Mouse (Mus musculus): ENCODE measurements around the gene 2010111I01Rik.

The 2010111I01Rik gene

GRCm38 (mm10) chr13:63244425-63244824 lies 279.7 kb downstream of the 2010111I01Rik start:
- no peak for DNase-seq (ENCODE audit: low spot score)

- DNase-seq (ENCODE audit: low spot score), result no peak
Measured at GRCm38 (mm10) chr13:63245218-63245617, 280.5 kb downstream of the 2010111I01Rik start.

DNA sequence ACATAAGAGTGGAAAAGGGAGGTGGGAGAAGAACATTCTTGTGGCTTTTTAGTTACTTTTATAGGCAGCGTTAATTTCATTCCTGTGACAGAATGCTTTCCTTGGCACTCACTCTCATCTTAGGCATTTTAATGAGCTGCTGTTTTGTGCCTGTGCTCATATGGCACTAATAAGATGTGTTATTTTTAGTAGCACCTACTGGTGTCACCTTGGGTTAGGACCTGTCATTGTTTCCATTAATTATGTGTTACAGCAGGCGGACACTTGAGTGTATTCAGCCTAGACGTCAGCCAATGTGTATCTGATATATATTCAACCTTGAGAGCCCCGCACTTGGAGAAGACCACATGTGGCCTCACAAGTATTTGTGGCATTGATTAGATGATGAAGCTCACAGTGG lies 281.1 kb downstream of the 2010111I01Rik start:
- no peak for DNase-seq (ENCODE audit: low spot score)

- DNase-seq (ENCODE audit: low spot score), result no peak
Measured at GRCm38 (mm10) chr13:63246332-63246940, 281.7 kb downstream of the 2010111I01Rik start.

- DNase-seq (ENCODE audit: low spot score), result no peak
Measured at GRCm38 (mm10) chr13:63247041-63247440, 282.3 kb downstream of the 2010111I01Rik start.

- DNase-seq (ENCODE audit: low spot score), result no peak
Measured at GRCm38 (mm10) chr13:63247631-63248030, 282.9 kb downstream of the 2010111I01Rik start.

DNA sequence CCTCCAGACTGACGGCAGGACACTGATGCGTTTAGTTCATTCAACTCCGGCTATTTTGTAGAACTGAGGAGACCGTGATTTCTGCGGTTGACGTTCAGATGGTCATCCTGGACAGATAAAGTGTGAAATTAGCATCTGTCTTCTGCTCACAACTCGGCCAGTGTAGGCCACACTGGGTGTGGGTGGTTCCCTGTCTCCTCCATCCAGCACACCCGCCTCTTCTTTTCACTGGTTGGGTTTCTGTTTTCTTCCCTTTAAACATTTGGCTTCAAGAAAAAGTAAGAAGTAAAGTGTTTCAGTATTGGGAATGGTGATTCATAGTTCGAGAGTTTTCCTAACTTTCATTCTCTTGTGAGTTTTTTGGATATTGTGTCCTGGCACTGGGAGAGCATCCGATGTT lies 283.6 kb downstream of the 2010111I01Rik start:
- no peak for DNase-seq (ENCODE audit: low spot score)

GRCm38 (mm10) chr13:63249171-63249570 lies 284.5 kb downstream of the 2010111I01Rik start:
- DNase-seq (ENCODE audit: low spot score), result no peak

GRCm38 (mm10) chr13:63249741-63250431 lies 285.2 kb downstream of the 2010111I01Rik start:
- DNase-seq (ENCODE audit: low spot score), result no peak

GRCm38 (mm10) chr13:63250441-63250980 lies 285.8 kb downstream of the 2010111I01Rik start:
- DNase-seq (ENCODE audit: low spot score), result no peak

GRCm38 (mm10) chr13:63251118-63251889 lies 286.6 kb downstream of the 2010111I01Rik start:
- DNase-seq (ENCODE audit: low spot score), result no peak

GRCm38 (mm10) chr13:63252295-63253010 lies 287.8 kb downstream of the 2010111I01Rik start:
- no peak for DNase-seq (ENCODE audit: low spot score)

- no peak for DNase-seq (ENCODE audit: low spot score)
Measured at GRCm38 (mm10) chr13:63253147-63253546, 288.5 kb downstream of the 2010111I01Rik start.

- DNase-seq (ENCODE audit: low spot score), result no peak
Measured at GRCm38 (mm10) chr13:63253886-63254636, 289.4 kb downstream of the 2010111I01Rik start.

DNA sequence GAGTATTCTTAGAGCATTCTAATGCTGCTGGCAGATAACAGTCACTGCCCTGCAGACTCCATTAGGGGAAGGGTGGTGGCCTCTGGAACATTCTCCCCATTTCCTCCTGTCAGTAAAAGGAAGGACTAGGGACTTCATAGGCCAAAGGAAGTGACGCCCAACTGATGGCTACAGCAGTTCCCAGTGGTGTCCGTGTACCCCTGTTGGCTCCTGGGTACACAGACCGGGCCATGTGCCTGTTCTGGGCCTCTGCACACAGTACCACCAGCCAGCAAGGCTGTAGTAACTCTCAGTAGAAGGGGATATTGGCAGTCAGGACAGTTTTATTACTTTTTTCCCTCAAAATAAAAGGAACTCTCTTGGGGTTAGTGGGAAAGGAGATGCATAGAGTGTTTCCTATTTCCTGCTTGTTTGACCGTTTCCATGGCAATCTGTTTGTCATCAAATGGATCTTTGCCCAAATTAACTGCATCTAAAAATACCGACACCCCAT lies 290.9 kb downstream of the 2010111I01Rik start:
- no peak for DNase-seq (ENCODE audit: low spot score)

- DNase-seq (ENCODE audit: low spot score), result no peak
Measured at GRCm38 (mm10) chr13:63256146-63256545, 291.5 kb downstream of the 2010111I01Rik start.

DNA sequence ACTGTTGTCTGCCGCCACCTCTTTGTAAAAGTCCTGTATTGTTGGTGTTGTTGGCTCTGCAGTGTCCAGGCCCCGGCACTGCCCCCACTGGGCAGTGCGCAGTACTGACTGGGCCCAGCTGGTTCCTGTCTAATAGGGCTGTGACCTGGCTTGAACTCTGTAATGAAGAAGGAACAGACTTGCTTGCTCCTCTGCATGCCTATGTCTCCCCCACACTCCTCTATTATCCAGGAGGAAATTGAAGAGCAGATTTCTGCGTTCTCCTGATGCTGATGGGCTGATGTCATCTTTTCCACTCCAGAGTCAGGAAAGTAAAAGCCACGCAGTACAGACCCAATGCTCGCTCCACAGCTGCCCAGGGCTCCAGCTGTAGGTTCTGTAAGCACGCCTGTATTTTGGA lies 292.1 kb downstream of the 2010111I01Rik start:
- no peak for DNase-seq (ENCODE audit: low spot score)

- no peak for DNase-seq (ENCODE audit: low spot score)
Measured at GRCm38 (mm10) chr13:63258167-63258582, 293.5 kb downstream of the 2010111I01Rik start.

DNA sequence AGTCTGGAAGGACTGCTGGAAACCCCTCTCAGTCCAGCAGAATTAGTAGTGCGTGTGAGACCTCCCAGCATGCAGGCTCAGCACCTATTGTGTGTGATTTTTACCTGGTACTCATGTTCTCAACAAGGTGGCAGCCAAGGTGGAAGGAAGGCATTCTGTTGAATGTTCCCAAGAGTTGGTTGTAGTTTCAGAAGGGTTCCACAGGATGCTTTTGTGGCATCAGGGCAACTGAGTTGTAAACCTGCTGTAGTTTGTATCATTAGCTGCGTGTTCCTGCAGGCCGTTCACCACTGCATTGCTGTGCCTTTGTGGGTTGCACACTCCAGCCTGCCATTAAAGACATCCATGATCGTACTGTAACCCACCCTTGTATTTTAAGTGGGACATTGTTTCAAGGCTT lies 294.0 kb downstream of the 2010111I01Rik start:
- DNase-seq (ENCODE audit: low spot score), result no peak

DNA sequence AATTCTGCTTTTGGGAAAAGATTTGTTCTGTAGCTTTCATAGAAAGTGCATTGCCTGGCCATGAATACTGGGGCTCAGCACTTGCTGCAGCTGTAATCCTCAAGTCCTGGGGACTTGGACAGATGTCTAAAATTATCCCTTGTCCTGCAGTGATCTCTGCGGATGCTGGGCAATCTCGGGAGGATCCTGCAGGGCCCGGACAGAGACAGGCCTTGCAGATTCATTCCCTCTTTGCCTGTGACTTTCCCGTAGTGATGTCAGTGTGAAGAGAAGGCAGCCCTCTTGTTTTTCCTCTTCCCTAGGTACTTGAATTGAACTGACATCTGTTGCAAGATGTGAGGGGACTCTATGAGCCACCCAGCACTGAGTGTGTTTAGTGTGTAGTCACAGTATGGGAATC lies 295.4 kb downstream of the 2010111I01Rik start:
- DNase-seq (ENCODE audit: low spot score), result no peak

Data from layer of hippocampus, adult 11-12 months (tissue).